Mouse (Mus musculus) CH12.LX (cell line): Measurements from ENCODE around the gene Hs3st3b1. TPM values are rescaled to one million over a fixed set of nuclear protein-coding genes. Genes with fewer than 3 reads are reported as not detected.

ENCODE experiments used
- DNase-seq: peaks from one replicate; pipeline ENCODE4 v3.0.0-alpha.2; 2013; ENCODE audit errors: extremely low read depth
- H3K27ac ChIP-seq: 2 replicates; pipeline ENCODE4 v1.5.1; 2012; ENCODE audit warnings: low read depth, mild to moderate bottlenecking, control low read depth, moderate library complexity; ENCODE audit not compliant: insufficient read depth
- H3K27me3 ChIP-seq: replicated peaks from 2 replicates; pipeline ENCODE3; 2012; ENCODE audit warnings: inconsistent platforms
- H3K36me3 ChIP-seq, 2 experiments: replicated peaks in 1 of 2; 2 replicates each; pipeline versions ENCODE3 to v1.6.1; 2012; ENCODE audit warnings: inconsistent platforms in 1 of 2, low read length in 1 of 2, mild to moderate bottlenecking in 1 of 2, mixed read lengths in 1 of 2, moderate library complexity in 1 of 2; ENCODE audit not compliant: control insufficient read depth in 1 of 2, insufficient read depth in 1 of 2
- H3K4me1 ChIP-seq, 2 experiments: 2 replicates each; pipeline ENCODE4 v1.6.1; 2012; ENCODE audit warnings: inconsistent platforms in 1 of 2, moderate library complexity in 1 of 2; ENCODE audit not compliant: insufficient read depth in 2 of 2, control insufficient read depth in 1 of 2
- H3K4me2 ChIP-seq: 2 replicates; pipeline ENCODE4 v1.6.1; 2012; ENCODE audit warnings: low read depth, mild to moderate bottlenecking, control low read depth; ENCODE audit not compliant: poor library complexity, insufficient read depth, severe bottlenecking
- H3K4me3 ChIP-seq, 3 experiments: fragments of 150-350 bp in 1 of 3; sonication (generic) in 1 of 3; replicated peaks in 1 of 3; 2 replicates each; pipeline versions ENCODE3 to v1.5.1; 2011 to 2012; ENCODE audit warnings: low read depth in 2 of 3, low read length in 2 of 3, mild to moderate bottlenecking in 2 of 3, moderate library complexity in 2 of 3, control low read depth in 1 of 3, improper control_type of control experiment in 1 of 3, inconsistent platforms in 1 of 3, mixed read lengths in 1 of 3; ENCODE audit not compliant: poor library complexity in 1 of 3
- H3K79me2 ChIP-seq: replicated peaks from 2 replicates; pipeline ENCODE4 v1.6.1; 2012; ENCODE audit warnings: mild to moderate bottlenecking, moderate library complexity; ENCODE audit not compliant: control insufficient read depth, poor library complexity, insufficient read depth, severe bottlenecking; ENCODE audit errors: extremely low read depth
- H3K9ac ChIP-seq: 2 replicates; pipeline ENCODE4 v1.6.1; 2012; ENCODE audit warnings: low read depth, mild to moderate bottlenecking, control low read depth, moderate library complexity; ENCODE audit not compliant: insufficient read depth
- H3K9me3 ChIP-seq: replicated peaks from 2 replicates; pipeline ENCODE3; 2012; ENCODE audit warnings: low read length, inconsistent platforms, mixed read lengths
- CHD1 ChIP-seq: IDR thresholded peaks from 2 replicates; pipeline ENCODE4 v1.6.1; 2012; ENCODE audit warnings: low read depth, low read length, improper control_type of control experiment, inconsistent platforms
- CHD2 ChIP-seq: IDR thresholded peaks from 2 replicates; pipeline ENCODE4 v1.6.1; 2011; ENCODE audit warnings: low read length, improper control_type of control experiment
- CTCF ChIP-seq, 2 experiments: IDR thresholded peaks in 1 of 2; conservative IDR thresholded peaks in 1 of 2; 2 replicates each; pipeline ENCODE4 v1.5.1; 2011 to 2012; ENCODE audit warnings: low read depth in 2 of 2, low read length in 2 of 2, improper control_type of control experiment in 1 of 2, inconsistent platforms in 1 of 2, mild to moderate bottlenecking in 1 of 2, moderate library complexity in 1 of 2
- E2F4 ChIP-seq: IDR thresholded peaks from 2 replicates; pipeline ENCODE4 v1.6.1; 2011; ENCODE audit warnings: low read depth, low read length, improper control_type of control experiment; ENCODE audit not compliant: insufficient replicate concordance
- ELF1 ChIP-seq: IDR thresholded peaks from 2 replicates; pipeline ENCODE4 v1.6.1; 2014; ENCODE audit warnings: low read depth, mild to moderate bottlenecking, inconsistent platforms, low read length, improper control_type of control experiment
- EP300 ChIP-seq: IDR thresholded peaks from 2 replicates; pipeline ENCODE4 v1.6.1; 2011; ENCODE audit warnings: low read length, improper control_type of control experiment
- ETS1 ChIP-seq: conservative IDR thresholded peaks from 2 replicates; pipeline ENCODE4 v1.6.1; 2012; ENCODE audit warnings: low read depth, mild to moderate bottlenecking, inconsistent platforms, low read length, improper control_type of control experiment, moderate library complexity
- GABPA ChIP-seq: IDR thresholded peaks from 2 replicates; pipeline ENCODE4 v1.6.1; 2012; ENCODE audit warnings: low read depth, low read length, improper control_type of control experiment, inconsistent platforms; ENCODE audit not compliant: insufficient replicate concordance
- HCFC1 ChIP-seq: IDR thresholded peaks from 2 replicates; pipeline ENCODE4 v1.6.1; 2012; ENCODE audit warnings: low read depth, mild to moderate bottlenecking, inconsistent platforms, low read length, improper control_type of control experiment
- IRF4 ChIP-seq: IDR thresholded peaks from 2 replicates; pipeline ENCODE4 v1.6.1; 2014; ENCODE audit warnings: low read depth, mild to moderate bottlenecking, inconsistent platforms, low read length, improper control_type of control experiment
- JUN ChIP-seq: IDR thresholded peaks from 2 replicates; pipeline ENCODE4 v1.6.1; 2011; ENCODE audit warnings: low read depth, mild to moderate bottlenecking, low read length, improper control_type of control experiment, moderate library complexity; ENCODE audit not compliant: insufficient read depth
- JUND ChIP-seq: conservative IDR thresholded peaks from 2 replicates; pipeline ENCODE4 v1.6.1; 2011; ENCODE audit warnings: low read depth, low read length, improper control_type of control experiment
- KAT2A ChIP-seq: IDR thresholded peaks from 2 replicates; pipeline ENCODE4 v1.6.1; 2012; ENCODE audit warnings: low read length, improper control_type of control experiment, inconsistent platforms; ENCODE audit not compliant: insufficient replicate concordance
- MAX ChIP-seq: IDR thresholded peaks from 2 replicates; pipeline ENCODE4 v1.6.1; 2011; ENCODE audit warnings: low read length, improper control_type of control experiment
- MAZ ChIP-seq: IDR thresholded peaks from 2 replicates; pipeline ENCODE4 v1.6.1; 2012; ENCODE audit warnings: low read depth, mild to moderate bottlenecking, inconsistent platforms, low read length, improper control_type of control experiment, moderate library complexity
- MEF2A ChIP-seq: IDR thresholded peaks from 2 replicates; pipeline ENCODE4 v1.6.1; 2014; ENCODE audit warnings: low read depth, mild to moderate bottlenecking, inconsistent platforms, low read length, improper control_type of control experiment, borderline replicate concordance
- NELFE ChIP-seq: IDR thresholded peaks from 2 replicates; pipeline ENCODE4 v1.6.1; 2011; ENCODE audit warnings: low read depth, low read length, improper control_type of control experiment
- NRF1 ChIP-seq: IDR thresholded peaks from 2 replicates; pipeline ENCODE4 v1.6.1; 2014; ENCODE audit warnings: low read depth, mild to moderate bottlenecking, inconsistent platforms, low read length, improper control_type of control experiment, moderate library complexity
- PAX5 ChIP-seq: IDR thresholded peaks from 2 replicates; pipeline ENCODE4 v1.6.1; 2012; ENCODE audit warnings: low read length, inconsistent platforms, mixed read lengths
- POLR2A ChIP-seq: IDR thresholded peaks from 2 replicates; pipeline ENCODE4 v1.6.1; 2011; ENCODE audit warnings: low read depth, mild to moderate bottlenecking, improper control_type of control experiment, low read length
- POLR2AphosphoS2 ChIP-seq: IDR thresholded peaks from 2 replicates; pipeline ENCODE4 v1.6.1; 2011; ENCODE audit warnings: low read depth, low read length, improper control_type of control experiment
- RCOR1 ChIP-seq: conservative IDR thresholded peaks from 2 replicates; pipeline ENCODE4 v1.6.1; 2012; ENCODE audit warnings: low read depth, mild to moderate bottlenecking, inconsistent platforms, low read length, improper control_type of control experiment
- SIN3A ChIP-seq: IDR thresholded peaks from 2 replicates; pipeline ENCODE4 v1.6.1; 2012; ENCODE audit warnings: low read length, improper control_type of control experiment, inconsistent platforms
- SMC3 ChIP-seq: IDR thresholded peaks from 2 replicates; pipeline ENCODE4 v1.6.1; 2011; ENCODE audit warnings: low read depth, low read length, improper control_type of control experiment
- TBP ChIP-seq: conservative IDR thresholded peaks from 2 replicates; pipeline ENCODE4 v1.6.1; 2011; ENCODE audit warnings: low read depth, low read length, improper control_type of control experiment
- UBTF ChIP-seq: IDR thresholded peaks from 2 replicates; pipeline ENCODE4 v1.6.1; 2012; ENCODE audit warnings: low read depth, mild to moderate bottlenecking, inconsistent platforms, low read length, improper control_type of control experiment, moderate library complexity
- USF1 ChIP-seq: IDR thresholded peaks from 2 replicates; pipeline ENCODE4 v1.6.1; 2014; ENCODE audit warnings: low read depth, mild to moderate bottlenecking, inconsistent platforms, low read length, improper control_type of control experiment
- USF2 ChIP-seq: conservative IDR thresholded peaks from 2 replicates; pipeline ENCODE4 v1.6.1; 2011; ENCODE audit warnings: low read depth, low read length, improper control_type of control experiment
- ZC3H11A ChIP-seq: IDR thresholded peaks from 2 replicates; pipeline ENCODE4 v1.6.1; 2012; ENCODE audit warnings: low read depth, mild to moderate bottlenecking, inconsistent platforms, low read length, improper control_type of control experiment
- ZKSCAN1 ChIP-seq: IDR thresholded peaks from 2 replicates; pipeline ENCODE4 v1.6.1; 2012; ENCODE audit warnings: low read depth, inconsistent platforms, low read length, improper control_type of control experiment, borderline replicate concordance
- ZMIZ1 ChIP-seq: IDR thresholded peaks from 2 replicates; pipeline ENCODE4 v1.6.1; 2012; ENCODE audit warnings: low read depth, mild to moderate bottlenecking, inconsistent platforms, low read length, improper control_type of control experiment
- dilution Hi-C: fragments of 300-500 bp; cut with MboI; formaldehyde crosslinking; loops from 2 replicates; pipeline ENCODE4 v1.14.3; 2020; ENCODE audit warnings: low sequenced_read_pairs; ENCODE audit not compliant: extremely low pct_unique_long_range_greater_than_20kb, extremely low pct_ligation_motif_present
- in situ Hi-C: fragments of 300-500 bp; cut with MboI; formaldehyde crosslinking; loops from 3 replicates; pipeline ENCODE4 v1.14.3; 2019; ENCODE audit warnings: low sequenced_read_pairs, low pct_ligation_motif_present, low pct_unique_long_range_greater_than_20kb, mixed read lengths
- polyA plus RNA-seq: library from polyadenylated mRNA; unstranded; fragments of >175 nt; gene quantifications from 2 replicates; pipeline ENCODE4 v1.2.1, GENCODE M21; 2012; ENCODE audit warnings: low read depth; ENCODE audit not compliant: insufficient read length
- total RNA-seq, 2 experiments: library from RNA; depleted of rRNA; stranded (reverse); fragments of 300-350 nt in 1 of 2; fragments of >200 nt in 1 of 2; gene quantifications; 2 replicates each; pipeline ENCODE4 v1.2.3; 2012 to 2014

The Hs3st3b1 gene
- total and polyA plus RNA-seq, 3 experiments: 1.1 to 2.0 (median 2.0) TPM

DNA sequence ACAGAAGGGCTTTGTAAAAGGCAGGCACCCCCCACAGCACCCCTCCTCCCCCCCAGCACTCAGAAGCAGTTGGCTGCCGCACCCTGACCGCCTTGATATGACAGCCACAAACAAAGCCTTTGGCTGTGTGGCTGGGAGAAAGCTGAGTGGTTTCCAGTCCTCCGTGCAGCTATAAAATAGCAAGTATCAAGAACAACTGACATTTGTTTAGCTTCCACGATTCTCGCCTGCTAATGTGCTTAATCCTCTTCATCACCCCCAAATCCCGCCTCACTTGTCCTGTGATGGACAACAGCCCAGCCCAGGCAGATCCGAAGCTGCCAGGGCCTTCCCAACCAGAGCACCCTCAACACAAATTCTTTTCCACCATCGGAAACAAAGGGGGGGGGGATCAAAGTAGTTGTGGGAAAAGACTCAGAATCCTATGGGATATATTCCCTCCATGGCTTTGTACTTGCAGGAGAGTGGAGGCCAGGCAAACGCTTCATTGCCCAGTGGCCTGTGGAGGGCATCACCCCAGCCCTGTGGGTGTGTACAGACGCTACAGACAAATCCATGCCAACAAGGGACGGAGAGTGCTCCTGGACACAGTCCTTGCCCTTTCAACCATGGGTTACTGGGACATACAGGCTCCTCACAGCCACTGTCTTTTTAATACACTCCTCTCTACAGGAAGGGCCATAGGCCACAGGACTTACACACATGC, 47.3 kb upstream of the Hs3st3b1 start:
- Histone ChIP-seq H3K4me3 (no peak overlapping the region), H3K4me2 (no peak overlapping the region), H3K27me3 (no peaks in the 10 kb centered on the region), H3K9ac (no peak overlapping the region), H3K27ac (no peak overlapping the region), H3K4me1 (peaks cover 0 to 32% of the 10 kb centered on the region in 2 experiments; a peak in 3 of 4 replicates), H3K9me3 (no peaks in the 10 kb centered on the region), H3K36me3 (peaks cover 13 to 88% of the 10 kb centered on the region in 2 experiments), H3K79me2 (no peaks in the 10 kb centered on the region)
- DNase-seq: no peak
- in situ Hi-C loops: no loop called here
- dilution Hi-C loops: no loop called here
- TF ChIP-seq POLR2A (no peak), JUN (no peak), CTCF (conservative IDR thresholded peaks at IDR 0.05 in 1 of 2, IDR thresholded peaks at IDR 0.05 in 1 of 2; ENCODE audit: low read depth in 2 of 2, low read length in 2 of 2) (no peak), NELFE (no peak), ETS1 (no peak), SMC3 (no peak), ZC3H11A (no peak), PAX5 (no peak), HCFC1 (no peak), MAX (no peak), UBTF (no peak), JUND (no peak), MEF2A (no peak), USF2 (no peak), ZMIZ1 (no peak), RCOR1 (no peak), IRF4 (no peak), GABPA (no peak), POLR2AphosphoS2 (no peak), CHD2 (no peak)

DNA sequence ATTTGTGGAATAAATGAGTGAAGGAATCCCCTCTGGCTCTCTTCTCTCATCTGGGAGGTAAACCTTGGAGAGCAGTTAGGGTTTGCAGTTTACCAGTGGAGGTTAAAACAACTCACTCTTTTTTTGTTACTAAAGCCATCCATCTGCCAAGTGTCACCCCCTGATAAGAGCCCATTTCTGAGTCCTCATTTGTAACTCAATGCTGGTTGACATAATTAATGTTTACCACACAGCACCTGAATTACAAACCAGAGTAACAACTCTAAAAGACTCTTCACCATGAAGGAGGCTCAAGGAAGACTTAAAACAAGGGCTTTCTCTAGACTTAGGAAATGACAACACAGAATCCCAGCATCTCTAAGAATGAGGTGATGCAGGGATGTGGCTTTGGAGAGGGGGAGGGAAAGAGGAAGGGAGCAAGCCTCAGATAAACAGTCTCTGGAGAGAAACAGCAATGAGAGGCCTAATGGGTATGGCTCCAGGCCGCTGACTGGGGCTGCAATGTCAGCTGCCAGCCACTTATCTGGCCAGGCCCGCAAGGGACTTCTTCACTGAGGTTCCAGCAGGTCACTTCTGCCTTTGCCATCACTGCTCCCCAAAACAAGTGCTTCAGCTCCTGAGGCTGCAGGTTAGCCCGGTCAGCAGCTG, 46.4 kb upstream of the Hs3st3b1 start:
- no peak overlapping the region for H3K4me2 ChIP-seq
- H3K9me3 ChIP-seq: no peaks in the 10 kb centered on the region
- H3K27me3 ChIP-seq: no peaks in the 10 kb centered on the region
- H3K4me1 ChIP-seq: peaks cover 0 to 32% of the 10 kb centered on the region in 2 experiments; a peak in 3 of 4 replicates
- dilution Hi-C loops: no loop called here
- H3K36me3 ChIP-seq: peaks cover 15 to 89% of the 10 kb centered on the region in 2 experiments
- no peak overlapping the region for H3K4me3 ChIP-seq
- H3K27ac ChIP-seq: no peak overlapping the region
- H3K9ac ChIP-seq: no peak overlapping the region
- no peaks in the 10 kb centered on the region for H3K79me2 ChIP-seq
- TF ChIP-seq USF1 (no peak), UBTF (no peak), TBP (no peak), POLR2AphosphoS2 (no peak), EP300 (no peak), ELF1 (no peak), E2F4 (no peak), CHD1 (no peak), KAT2A (no peak), SIN3A (no peak), POLR2A (no peak), ZKSCAN1 (no peak), CHD2 (no peak), MAZ (no peak), NRF1 (no peak), GABPA (no peak)
- TF ChIP-seq, all 38 proteins: peak for 0
- in situ Hi-C loops: no loop called here
- DNase-seq: no peak
